Mouse (Mus musculus) kidney, embryonic 14.5 days (tissue): ENCODE results near the gene Optc. TPM values are rescaled to one million over a fixed set of nuclear protein-coding genes. Genes with fewer than 3 reads are reported as not detected.

ENCODE experiments used
- ATAC-seq: fragments of 200-750 bp; cut with Nextera tagmentation; 2 replicates; pipeline ENCODE4 v1.8.0; 2017; ENCODE audit warnings: moderate number of reproducible peaks, mild to moderate bottlenecking, moderate TSS enrichment, moderate library complexity; ENCODE audit not compliant: low FRiP score, low TSS enrichment
- H3K27ac ChIP-seq: fragments of 300-500 bp; sonication (generic); 2 replicates; pipeline ENCODE4 v1.5.1; 2014; ENCODE audit warnings: low read depth, mild to moderate bottlenecking, low read length, moderate library complexity, mixed read lengths
- H3K27me3 ChIP-seq: fragments of 300-500 bp; sonication (generic); 2 replicates; pipeline ENCODE4 v1.6.1; 2014; ENCODE audit warnings: mild to moderate bottlenecking, low read length; ENCODE audit not compliant: control insufficient read depth, insufficient read depth
- H3K36me3 ChIP-seq: fragments of 300-500 bp; sonication (generic); 2 replicates; pipeline ENCODE4 v1.6.1; 2014; ENCODE audit warnings: low read length, mixed read lengths; ENCODE audit not compliant: control insufficient read depth, insufficient read depth
- H3K4me1 ChIP-seq: fragments of 300-500 bp; sonication (generic); 2 replicates; pipeline ENCODE4 v1.6.1; 2014; ENCODE audit warnings: low read length, mixed read lengths; ENCODE audit not compliant: control insufficient read depth, insufficient read depth
- H3K4me2 ChIP-seq: fragments of 300-500 bp; sonication (generic); replicated peaks from 2 replicates; pipeline ENCODE4 v1.6.1; 2014; ENCODE audit warnings: low read depth, mild to moderate bottlenecking, low read length
- H3K4me3 ChIP-seq: fragments of 300-500 bp; sonication (generic); 2 replicates; pipeline ENCODE4 v1.5.1; 2014; ENCODE audit warnings: mild to moderate bottlenecking, low read length
- H3K9ac ChIP-seq: fragments of 300-500 bp; sonication (generic); 2 replicates; pipeline ENCODE4 v1.6.1; 2014; ENCODE audit warnings: low read depth, mild to moderate bottlenecking, low read length, moderate library complexity
- H3K9me3 ChIP-seq: fragments of 300-500 bp; sonication (generic); 2 replicates; pipeline ENCODE4 v1.6.1; 2016; ENCODE audit warnings: low read length; ENCODE audit not compliant: control insufficient read depth
- WGBS: fragments of 180-500 bp; shearing (Covaris S2); extraction: QIAGEN DNeasy Blood & Tissue Kit; methylation state at CpG from one replicate; pipeline ENCODE4 v1.1.7; 2014; 5-methylcytosine and 5-hydroxymethylcytosine counted together
- polyA plus RNA-seq: library from polyadenylated mRNA; unstranded; fragments of >200 nt; fragmentation: Nextera tagmentation; extraction: Ambion mirVana; gene quantifications from 2 replicates; pipeline ENCODE4 v1.2.1, GENCODE M21; 2014

The Optc gene
- polyA plus RNA-seq, 1 experiment from 2014 or later: not detected

DNA sequence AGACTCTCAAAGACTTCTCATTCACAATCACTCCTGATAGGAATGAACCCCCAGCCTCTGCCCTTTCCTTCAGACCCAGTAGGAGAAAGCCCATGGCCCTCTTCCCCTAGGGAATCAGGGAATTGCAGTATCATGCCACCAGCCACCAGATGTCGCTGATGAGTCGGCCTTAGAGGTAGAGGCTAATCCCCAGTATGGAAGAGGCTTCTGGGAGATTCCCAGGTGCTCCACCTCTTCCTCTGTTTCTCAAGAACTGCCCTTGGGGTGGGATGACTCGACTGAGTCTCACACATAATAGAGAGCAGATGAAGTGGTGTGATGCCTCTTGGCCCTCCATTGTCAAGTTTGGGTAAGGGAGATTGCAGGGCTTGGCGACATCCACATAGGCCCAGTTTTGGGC, 3.7 kb upstream of the Optc start:
- WGBS: 24% methylated on average over 4 of the region's 4 CpGs
- H3K27ac ChIP-seq: no peak overlapping the region
- no peaks in the 10 kb centered on the region for H3K36me3 ChIP-seq
- H3K4me2 ChIP-seq: no peak overlapping the region
- ATAC-seq: no peak
- H3K4me1 ChIP-seq: peaks cover 21% of the 10 kb centered on the region
- no peak overlapping the region for H3K4me3 ChIP-seq
- no peak overlapping the region for H3K9ac ChIP-seq
- no peaks in the 10 kb centered on the region for H3K9me3 ChIP-seq
- no peaks in the 10 kb centered on the region for H3K27me3 ChIP-seq

DNA sequence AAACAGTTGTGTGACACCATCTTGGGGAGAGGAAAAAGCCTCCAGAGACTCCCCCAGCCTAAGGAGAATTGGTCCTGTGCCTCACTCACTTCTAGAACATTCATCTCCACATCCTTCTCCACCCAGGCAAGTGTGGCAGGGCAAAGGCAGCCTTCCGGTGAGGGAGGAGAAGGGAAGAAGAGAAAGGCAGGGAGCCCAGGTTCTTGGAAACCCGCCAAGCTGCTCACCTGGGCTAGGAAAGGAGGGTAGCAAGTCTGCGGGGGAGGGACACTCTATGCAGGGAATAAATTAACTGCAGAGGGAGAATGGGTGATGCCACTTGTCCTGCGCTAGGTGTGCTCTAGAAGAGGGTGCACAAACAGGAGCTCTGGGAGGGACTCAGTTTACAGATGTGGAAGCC, 3.2 kb upstream of the Optc start:
- no peaks in the 10 kb centered on the region for H3K9me3 ChIP-seq
- peaks cover 21% of the 10 kb centered on the region for H3K4me1 ChIP-seq
- no peaks in the 10 kb centered on the region for H3K27me3 ChIP-seq
- no peak overlapping the region for H3K4me2 ChIP-seq
- H3K4me3 ChIP-seq: no peak overlapping the region
- 62% methylated on average over 4 of the region's 4 CpGs for WGBS
- ATAC-seq: no peak
- no peaks in the 10 kb centered on the region for H3K36me3 ChIP-seq
- no peak overlapping the region for H3K9ac ChIP-seq
- H3K27ac ChIP-seq: no peak overlapping the region

DNA sequence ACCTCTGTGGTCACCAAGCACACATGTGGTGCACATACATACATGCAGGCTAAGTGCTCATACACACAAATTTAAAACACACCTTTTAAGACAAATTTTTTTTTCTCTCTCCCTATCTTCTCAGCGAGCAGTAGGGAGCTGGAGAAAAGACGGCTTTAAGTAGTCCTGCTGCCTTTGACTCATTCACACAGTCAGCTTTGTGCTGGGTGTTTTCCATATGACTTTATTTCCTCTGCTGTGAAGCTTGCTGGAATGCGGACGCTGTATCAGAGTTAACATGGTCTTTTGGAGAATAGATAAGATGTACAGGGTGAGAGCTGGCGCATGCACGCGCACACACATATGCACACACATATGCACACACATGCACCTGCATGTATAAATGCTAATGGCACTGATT, 2.3 kb upstream of the Optc start:
- Histone ChIP-seq H3K4me2 (no peak overlapping the region), H3K27ac (no peak overlapping the region), H3K4me3 (no peak overlapping the region), H3K4me1 (peaks cover 18% of the 10 kb centered on the region), H3K9ac (no peak overlapping the region), H3K9me3 (no peaks in the 10 kb centered on the region), H3K36me3 (no peaks in the 10 kb centered on the region), H3K27me3 (no peaks in the 10 kb centered on the region)
- no peak for ATAC-seq
- 86% methylated on average over 7 of the region's 7 CpGs for WGBS

DNA sequence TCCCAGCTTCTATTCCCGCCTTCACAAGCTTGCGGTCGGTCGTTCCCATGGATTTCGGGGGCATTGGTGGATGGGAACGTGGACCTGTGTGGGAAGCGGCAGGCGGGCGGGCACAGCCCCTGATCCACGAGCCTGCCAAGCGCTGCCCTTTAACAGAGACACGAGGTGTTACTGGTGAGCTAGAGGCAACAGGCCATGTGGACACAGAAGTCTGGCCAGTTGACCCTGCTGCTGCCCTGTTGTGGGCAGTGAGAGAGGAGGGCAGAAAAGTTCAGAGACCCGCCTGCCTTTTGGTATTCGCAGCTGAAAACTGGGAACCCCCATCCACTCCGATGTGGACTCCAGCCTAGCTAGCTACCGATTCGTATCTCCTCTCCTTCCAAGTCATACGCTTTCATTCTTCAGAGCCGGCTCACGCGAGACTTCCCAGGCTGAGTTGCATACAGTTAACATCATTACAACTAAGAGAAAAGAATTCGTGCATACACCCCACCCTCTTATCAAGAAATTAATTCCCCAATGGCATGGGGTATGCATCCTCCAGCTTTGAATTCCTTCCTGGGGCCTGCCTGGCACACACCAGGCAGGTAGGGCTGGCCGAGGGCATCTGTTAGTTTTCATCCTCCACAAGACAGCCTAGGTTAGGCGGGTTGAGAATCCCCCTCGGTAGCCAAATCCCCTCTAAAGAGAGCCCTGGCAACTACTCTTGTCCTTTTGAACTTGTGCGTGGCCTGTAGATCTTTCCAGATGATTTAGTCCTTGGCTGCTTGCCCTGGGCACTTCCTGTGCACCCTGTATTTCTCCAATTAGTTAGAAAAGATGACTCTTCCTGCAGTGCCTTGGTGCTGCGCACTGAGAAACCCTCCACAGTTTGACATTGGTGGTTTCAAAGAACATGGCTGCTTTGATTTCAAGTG, 1.1 kb upstream of the Optc start:
- Histone ChIP-seq H3K9ac (peak overlapping the region; percentile 67), H3K27ac (peak overlapping the region; percentile 73; the same call in 1 of the 2 replicates), H3K9me3 (no peaks in the 10 kb centered on the region), H3K36me3 (no peaks in the 10 kb centered on the region), H3K27me3 (no peaks in the 10 kb centered on the region), H3K4me3 (peak overlapping the region; percentile 40), H3K4me1 (peaks cover 18% of the 10 kb centered on the region), H3K4me2 (peak overlapping the region; percentile 92)
- peak; percentile 56 for ATAC-seq
- WGBS: 11% methylated on average over 27 of the region's 27 CpGs

DNA sequence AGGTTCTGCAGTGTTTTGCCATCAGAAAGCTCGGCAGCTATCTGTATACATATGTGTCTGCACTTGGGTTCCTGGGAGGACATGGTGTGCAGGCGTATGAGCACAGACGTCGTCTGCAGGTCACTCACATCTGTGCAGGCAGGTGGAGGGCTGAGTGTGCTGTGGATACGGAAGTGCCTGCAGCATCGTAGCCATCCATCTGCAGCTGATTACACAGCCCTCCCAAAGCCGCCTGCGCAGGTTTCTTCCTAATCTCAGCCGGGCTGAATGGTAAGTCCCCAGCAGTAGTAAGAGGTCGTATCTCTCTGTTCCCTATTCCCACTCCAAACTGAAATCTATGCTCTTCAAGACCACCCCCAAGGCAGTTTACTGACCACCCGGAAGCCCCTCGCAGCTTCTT, 1.4 kb downstream of the Optc start:
- no peak for ATAC-seq

DNA sequence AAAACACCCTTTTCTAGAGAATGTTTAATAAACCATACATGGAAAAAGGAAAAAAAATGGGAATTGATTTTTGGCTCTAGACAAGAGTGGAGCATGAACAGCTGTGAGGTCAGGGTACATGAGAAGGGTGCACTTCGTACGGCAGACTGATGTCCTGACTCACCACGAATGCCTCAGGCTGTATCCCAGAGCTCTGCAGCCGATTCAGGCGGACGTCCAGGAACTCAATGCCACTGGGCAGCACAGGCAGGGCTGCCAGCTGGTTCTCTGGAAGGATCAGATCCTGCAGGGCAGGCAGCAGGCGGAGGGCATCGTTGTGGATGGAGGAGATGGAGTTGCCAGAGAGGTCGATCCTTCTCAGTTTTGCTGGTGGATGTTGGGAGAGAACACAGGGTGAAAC, 7.0 kb downstream of the Optc start:
- H3K27me3 ChIP-seq: no peaks in the 10 kb centered on the region
- no peak overlapping the region for H3K4me3 ChIP-seq
- no peak overlapping the region for H3K9ac ChIP-seq
- H3K27ac ChIP-seq: no peak overlapping the region
- peaks cover 2% of the 10 kb centered on the region; the same call in 1 of the 2 replicates for H3K4me1 ChIP-seq
- H3K36me3 ChIP-seq: no peaks in the 10 kb centered on the region
- no peak overlapping the region for H3K4me2 ChIP-seq
- ATAC-seq: no peak
- WGBS: 77% methylated on average over 9 of the region's 9 CpGs
- H3K9me3 ChIP-seq: no peaks in the 10 kb centered on the region

More for the DNA sequence above, 1.4 kb downstream of the Optc start:
- no peak overlapping the region for H3K9ac ChIP-seq
- no peaks in the 10 kb centered on the region for H3K9me3 ChIP-seq
- H3K27ac ChIP-seq: no peak overlapping the region
- no peaks in the 10 kb centered on the region for H3K27me3 ChIP-seq
- H3K4me3 ChIP-seq: no peak overlapping the region
- no peaks in the 10 kb centered on the region for H3K36me3 ChIP-seq
- H3K4me1 ChIP-seq: peaks cover 18% of the 10 kb centered on the region
- H3K4me2 ChIP-seq: no peak overlapping the region
- 65% methylated on average over 12 of the region's 12 CpGs for WGBS

DNA sequence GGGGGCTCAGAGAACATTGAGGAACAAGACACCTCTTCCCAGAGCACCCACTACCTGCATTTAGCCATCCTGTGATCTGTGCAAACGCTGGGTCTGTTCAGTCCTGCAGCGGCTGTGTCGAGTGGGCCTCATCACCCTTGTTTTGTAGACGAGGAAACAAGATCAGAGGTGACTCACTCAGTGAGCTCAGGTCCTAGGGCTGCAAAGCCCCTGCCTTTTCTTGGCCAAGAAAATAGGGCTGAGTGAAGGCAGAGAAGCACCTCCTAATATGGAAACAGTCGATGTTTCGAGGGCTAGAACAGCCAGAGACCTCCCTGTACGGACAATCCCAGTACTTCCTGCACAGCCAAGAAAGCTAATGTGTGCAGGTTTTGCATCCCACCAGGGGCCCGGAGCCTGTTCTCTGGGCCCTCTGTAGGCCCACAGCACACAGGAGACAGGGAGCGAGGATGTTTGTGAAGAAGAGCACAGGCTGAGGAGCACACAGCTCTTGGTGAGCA, 8.7 kb downstream of the Optc start:
- no peaks in the 10 kb centered on the region for H3K27me3 ChIP-seq
- H3K9ac ChIP-seq: no peak overlapping the region
- no peak overlapping the region for H3K27ac ChIP-seq
- no peak overlapping the region for H3K4me2 ChIP-seq
- no peak overlapping the region for H3K4me3 ChIP-seq
- no peaks in the 10 kb centered on the region for H3K9me3 ChIP-seq
- 70% methylated on average over 9 of the region's 9 CpGs for WGBS
- no peak for ATAC-seq
- H3K4me1 ChIP-seq: peaks cover 2% of the 10 kb centered on the region; the same call in 1 of the 2 replicates
- H3K36me3 ChIP-seq: no peaks in the 10 kb centered on the region

DNA sequence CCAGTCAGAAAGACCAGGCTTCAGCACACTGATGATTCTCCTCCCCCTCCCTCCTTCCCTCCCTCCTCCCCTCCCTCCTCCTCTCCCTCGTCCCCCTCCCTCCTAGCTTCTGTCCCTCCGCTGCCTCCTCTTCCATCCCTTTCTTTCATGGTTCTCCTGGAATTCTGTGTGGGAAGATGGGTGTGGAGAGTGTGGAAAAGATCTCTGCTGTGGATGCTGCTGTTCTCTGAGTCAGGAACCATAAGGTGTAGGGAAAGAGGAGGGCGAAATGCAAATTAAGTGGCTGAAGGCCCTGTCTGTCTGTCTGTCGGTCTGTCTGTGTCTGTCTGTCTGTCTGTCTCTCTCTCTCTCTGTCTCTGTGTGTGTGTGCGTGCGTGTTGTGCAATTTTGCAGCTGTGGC, 10.5 kb downstream of the Optc start:
- H3K9ac ChIP-seq: no peak overlapping the region
- H3K27ac ChIP-seq: no peak overlapping the region
- 73% methylated on average over 6 of the region's 6 CpGs for WGBS
- ATAC-seq: no peak
- H3K9me3 ChIP-seq: no peaks in the 10 kb centered on the region
- H3K27me3 ChIP-seq: no peaks in the 10 kb centered on the region
- peaks cover 9% of the 10 kb centered on the region for H3K4me1 ChIP-seq
- H3K4me2 ChIP-seq: no peak overlapping the region
- H3K4me3 ChIP-seq: no peak overlapping the region
- no peaks in the 10 kb centered on the region for H3K36me3 ChIP-seq

DNA sequence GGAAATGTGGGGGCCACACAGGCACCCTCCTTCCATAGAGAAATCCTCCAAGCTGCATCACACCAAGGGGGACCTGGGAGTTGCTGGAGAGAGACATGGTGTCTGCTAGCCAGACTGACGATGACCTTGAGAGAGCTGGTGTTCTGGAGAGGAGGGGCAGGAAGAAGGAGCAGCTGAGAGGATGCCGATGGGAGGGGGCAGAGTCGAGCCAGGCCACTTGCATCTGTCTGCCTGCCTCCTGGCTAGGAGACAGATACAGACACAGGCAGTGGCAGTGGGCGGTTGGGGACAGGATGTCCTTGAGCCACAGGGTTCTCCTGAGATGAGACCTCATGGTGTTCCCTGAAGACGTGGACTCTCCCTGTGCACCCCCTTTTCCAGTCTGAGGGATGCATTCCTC, 16.3 kb downstream of the Optc start:
- H3K9ac ChIP-seq: no peak overlapping the region
- no peaks in the 10 kb centered on the region for H3K36me3 ChIP-seq
- H3K27ac ChIP-seq: 0 out of 2 replicates have a peak overlapping the region, but pooled peaks have one; percentile 60
- H3K4me3 ChIP-seq: no peak overlapping the region
- WGBS: 19% methylated on average over 5 of the region's 5 CpGs
- no peak overlapping the region for H3K4me2 ChIP-seq
- ATAC-seq: no peak
- 0 out of 2 replicates have a peak, but pooled peaks cover 3% of the 10 kb centered on the region for H3K27me3 ChIP-seq
- no peaks in the 10 kb centered on the region for H3K9me3 ChIP-seq
- peaks cover 45% of the 10 kb centered on the region for H3K4me1 ChIP-seq
